Mouse (Mus musculus) adrenal gland, postnatal 36 days (tissue): ENCODE measurements at regions not wholly inside any gene's neighbourhood (a gene's known extent, or its start where the extent isn't known, plus 50 kb on each side); places are given as distances from the start of the nearest gene placed in this dataset.

Source experiments
- DNase-seq, 2 experiments: peaks; one replicate each; pipeline ENCODE4 v3.0.0; 2021; ENCODE audit warnings: mixed read lengths in 1 of 2

DNA sequence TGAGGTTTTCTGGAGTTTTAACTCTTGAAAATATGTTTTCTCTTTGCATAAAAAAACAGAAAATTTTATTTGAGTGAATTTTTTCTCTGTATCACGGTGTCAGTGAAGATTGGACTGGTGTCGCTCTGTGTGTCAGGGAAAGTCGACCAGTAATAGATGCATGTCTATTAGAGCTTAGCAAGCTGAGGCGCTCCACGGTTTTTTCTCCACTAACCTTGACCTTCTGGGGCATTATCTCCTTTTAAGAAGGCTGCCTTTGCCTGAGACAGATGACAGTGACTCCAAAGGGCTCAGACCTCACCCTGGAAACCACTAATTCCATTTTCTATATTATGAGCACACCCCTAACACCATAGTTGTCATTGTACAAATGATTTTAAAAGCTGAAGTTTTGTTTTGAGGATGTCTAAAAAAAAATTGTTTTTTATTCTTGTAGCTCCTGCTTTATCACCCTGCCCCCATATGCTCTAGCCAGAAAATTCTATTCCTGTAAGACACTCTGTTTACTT, 561.8 kb downstream of the Gm43517 start:
- peak in 1 of 2 experiments; percentile 2 for DNase-seq

DNA sequence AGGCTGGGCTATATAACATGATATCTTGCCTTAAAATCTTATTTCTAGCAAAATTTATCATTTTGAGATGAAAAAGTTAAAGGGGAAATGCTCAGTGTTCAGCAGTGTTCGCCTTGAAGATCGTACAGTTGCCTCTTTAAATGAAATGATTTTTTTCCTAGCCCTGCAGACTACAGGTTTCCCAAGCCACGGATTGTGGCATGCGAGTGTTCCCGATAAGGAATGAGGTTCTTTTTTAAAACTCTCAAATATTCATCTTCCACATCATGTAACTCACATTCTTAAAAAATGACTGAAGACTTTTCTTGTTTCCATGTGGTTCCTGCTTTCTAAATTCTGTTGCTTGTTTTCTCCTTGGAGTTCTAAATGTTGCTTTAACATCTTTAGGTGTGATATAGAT, 566.0 kb downstream of the Gm43517 start:
- no peak for DNase-seq

DNA sequence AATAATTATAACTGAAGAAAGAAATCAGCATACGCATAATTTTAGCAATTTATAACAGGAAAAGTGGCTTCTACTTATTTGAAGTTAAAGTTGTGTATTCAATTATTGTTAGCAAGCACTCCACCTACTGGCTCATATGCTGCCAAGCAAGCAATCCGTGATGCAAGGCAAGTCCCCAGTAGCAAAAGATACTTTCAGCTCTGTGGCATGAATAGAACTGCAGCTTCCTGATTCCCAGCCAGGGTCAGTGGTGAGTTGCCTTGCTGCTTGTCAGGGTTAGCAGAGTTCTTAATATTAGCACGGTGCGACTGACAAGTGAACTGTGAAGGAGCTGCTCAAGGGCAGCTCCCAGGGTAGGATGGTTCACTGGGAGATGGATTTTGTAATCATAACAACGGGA, 566.8 kb downstream of the Gm43517 start:
- peak; percentile 5 to 31 for DNase-seq

DNA sequence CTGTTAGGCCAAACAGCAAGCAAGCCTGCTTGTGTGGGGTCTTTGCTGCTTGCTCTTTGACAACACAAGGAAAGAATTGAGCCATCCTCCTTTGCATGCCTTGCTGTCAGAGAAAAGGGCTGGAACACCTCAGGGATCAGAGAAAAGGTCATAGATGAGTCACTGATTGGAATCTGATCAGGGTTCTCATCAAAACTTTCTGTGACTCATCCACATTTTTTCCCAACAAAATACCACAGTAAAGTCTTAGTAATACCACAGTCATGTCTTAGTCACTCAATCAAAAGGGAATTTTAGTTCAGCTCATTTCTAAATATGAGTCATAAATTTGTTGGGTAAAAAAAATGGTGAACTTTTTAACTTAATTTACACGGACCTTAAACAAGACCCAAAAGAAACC, 583.1 kb downstream of the Gm43517 start:
- no peak for DNase-seq

DNA sequence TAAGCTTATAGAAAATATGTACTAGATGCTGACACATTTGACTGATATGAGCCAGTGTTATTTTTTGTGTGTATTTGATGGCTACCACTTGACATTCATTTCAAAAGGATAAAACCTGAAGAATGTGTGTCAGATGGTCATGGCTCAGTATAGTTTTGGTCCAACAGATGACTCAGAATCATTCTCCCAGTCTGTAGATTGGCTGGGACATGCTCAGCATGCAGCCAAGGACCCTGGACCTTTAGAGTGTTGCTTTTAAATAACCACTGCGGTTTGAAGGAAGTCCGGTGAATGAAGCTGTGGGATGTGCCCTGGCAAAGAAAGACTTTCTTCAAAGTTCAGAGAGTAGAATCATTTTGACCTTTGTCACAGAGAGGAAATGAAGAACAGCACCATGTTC, 584.6 kb downstream of the Gm43517 start:
- DNase-seq, result no peak

DNA sequence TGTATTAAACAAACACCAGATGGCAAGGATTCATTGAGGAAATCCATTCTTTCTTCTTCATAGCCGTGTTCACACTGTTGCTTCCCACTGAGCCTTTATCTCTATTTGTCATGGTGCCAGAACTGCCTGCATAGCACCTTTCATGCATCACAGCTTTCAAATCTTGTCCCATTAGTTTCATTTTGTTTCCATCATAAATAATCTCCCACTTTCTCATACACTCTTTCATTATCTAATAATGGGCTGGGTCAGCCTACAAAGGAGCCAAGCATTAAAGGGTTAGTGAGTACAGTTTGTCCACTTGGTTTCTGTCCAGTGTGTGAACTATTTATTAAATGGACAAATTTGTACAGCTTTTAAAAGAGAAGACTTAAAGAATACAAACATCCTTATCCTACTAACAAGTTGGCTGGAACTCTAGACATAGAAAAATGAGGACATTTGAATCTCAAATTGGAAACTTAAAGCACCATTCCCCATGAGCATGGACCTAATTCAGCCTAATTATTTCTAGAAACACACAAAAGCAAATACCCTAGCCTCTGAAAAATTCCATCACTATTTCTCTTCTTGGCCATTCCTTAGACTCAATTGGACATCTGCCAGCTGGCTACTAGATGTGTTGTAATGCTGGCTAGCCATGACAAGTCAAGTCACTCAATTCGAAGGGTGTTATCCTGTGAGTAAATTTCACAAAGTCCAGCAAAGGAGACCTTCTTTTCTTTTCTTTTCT, 589.8 kb downstream of the Gm43517 start:
- peak in 1 of 2 experiments; percentile 2 for DNase-seq

DNA sequence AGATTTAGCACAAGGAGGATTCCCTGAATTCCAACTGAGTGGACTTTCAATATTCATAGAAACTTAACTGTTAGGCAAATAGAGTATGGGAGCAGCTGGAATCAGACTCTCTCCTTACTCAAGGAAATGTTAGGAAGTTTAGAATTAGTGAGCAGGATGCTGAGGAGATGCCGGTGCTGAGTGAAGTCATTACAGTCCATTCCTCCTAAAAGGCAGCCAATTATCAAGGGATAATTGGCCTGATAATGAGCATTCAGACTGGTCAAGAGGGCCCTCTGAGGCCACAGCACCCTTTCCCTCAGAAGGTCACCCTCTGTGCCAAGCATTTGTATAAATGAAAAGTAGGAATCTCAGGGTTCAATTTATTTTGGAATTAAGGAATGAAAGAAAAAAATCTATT, 590.6 kb downstream of the Gm43517 start:
- DNase-seq, result no peak

DNA sequence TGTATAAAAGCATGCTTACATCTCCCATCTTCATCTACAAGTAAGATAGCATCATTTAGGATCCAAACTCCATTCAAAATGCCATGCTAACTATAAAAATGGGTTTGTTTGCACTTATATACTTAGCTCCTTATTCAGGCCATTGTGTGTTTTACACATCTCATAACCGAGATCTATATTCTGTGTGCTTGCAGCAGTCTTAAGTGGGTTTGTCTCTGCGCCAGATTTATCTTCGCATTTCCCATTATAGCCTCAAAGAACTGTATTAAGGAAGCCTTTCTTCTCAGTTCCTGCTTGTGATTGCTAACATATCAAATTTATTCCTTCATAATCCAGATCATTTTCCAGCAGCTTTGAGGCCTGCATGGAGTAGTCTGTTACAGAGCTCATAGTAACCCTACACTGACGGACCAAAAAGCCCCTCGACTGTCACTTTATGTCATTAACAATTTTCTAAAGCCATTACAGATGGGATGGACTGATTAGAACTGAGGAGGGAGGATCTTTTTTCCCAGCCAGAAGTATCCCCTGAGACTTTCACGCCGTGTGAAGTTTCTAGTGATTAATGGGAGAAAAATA, 607.6 kb downstream of the Gm43517 start:
- DNase-seq, result no peak

DNA sequence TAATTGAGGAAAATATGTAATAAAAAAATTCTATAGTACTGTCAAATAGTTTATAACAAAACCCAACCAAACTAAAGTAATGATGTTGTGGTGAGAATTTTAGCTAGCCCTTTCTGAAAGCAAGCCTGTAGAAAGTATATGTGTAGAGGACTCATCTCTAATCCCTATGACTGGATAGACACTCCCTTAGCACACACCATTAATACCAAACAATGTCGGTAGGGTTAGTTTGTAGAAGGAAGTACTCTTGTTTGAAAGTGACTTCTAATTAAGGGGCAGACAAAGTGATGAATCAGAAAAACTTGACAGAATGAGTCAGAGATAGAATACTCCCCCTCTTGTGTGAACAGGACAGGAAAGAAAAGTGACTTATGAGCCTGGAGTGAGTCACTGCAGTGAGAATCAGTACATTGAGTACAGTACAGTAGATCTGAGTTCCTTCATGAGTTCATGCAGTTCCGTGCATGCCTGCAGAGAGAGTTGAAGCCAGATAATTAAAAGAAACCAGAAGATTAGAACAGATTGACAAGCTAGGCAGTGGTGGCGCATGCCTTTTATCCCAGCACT, 610.0 kb downstream of the Prkd1 start:
- peak in 1 of 2 experiments; percentile 8 for DNase-seq

DNA sequence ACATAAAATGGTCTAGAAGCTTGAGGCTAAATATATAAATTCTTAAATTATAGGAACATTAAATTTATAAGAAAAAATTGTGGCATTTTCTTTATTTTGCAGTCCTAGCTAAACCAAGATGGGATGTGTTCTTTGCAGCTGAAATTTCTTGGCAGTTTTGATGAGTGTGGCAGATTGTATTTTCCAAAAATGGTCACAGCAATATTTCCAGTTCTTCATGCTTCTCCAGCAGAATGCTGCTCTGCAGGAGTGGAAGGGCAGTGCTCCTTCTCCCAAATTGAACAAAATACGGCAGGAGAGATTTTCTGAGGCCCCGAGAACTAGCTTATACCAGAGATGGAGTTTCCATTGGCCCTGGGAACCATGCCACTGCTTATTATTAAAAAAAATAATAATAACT, 587.6 kb downstream of the Prkd1 start:
- no peak for DNase-seq

DNA sequence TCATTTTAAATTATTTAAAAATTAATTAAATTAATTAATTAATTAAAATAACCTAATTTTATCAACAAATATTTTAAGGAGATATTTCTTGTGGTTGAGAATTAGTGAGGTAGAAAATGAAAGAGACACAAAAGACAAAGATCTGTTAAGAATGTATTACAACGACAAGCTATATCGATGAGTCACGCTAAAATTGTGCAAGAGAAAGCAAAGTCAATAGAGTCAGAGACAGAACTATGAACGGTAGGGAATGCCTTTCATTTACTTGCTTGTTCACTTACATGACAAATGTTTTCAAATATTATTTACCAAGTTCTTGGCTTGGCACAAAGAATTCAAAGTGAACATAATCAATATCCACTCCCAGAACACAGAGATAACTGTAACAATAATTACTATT, 582.5 kb downstream of the Prkd1 start:
- no peak for DNase-seq

DNA sequence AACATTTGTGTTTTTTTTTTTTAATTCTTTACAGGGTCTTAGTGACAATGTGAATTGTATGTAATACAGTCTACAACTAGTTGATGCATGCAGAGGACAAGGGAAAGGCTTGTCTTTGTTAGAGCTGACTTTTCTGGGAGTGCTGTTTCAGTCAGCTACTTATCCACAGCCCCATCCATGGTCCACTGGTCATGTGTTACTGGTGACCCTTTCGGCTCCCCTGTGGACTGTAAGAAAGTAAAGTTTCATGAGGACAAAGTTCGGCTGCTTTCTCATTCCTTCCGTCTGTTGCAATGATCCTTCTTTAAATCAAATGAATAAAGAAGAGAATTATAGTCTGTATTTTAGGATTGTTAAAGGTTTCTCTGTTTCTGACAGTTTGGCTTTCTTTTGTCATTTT, 577.1 kb downstream of the Prkd1 start:
- DNase-seq, result no peak

DNA sequence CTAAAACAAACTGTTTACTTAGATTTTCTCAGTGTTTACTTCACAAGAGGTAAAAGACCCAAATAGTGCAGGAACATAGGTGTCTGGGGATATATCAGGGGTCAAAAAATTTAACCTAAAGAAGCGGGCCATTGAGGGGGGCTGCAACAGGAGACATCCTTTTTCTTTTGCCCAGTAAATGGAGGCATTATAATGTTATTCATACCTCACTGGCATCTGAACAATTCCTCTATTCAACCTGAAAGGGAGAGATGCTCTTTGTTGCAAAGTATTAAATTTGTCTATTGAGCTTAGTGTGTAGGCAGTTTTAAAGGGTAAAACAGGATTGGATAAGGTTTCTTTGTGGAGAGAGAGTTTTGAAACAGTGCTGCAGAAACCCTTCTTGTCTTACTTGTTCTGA, 576.5 kb downstream of the Prkd1 start:
- no peak for DNase-seq

DNA sequence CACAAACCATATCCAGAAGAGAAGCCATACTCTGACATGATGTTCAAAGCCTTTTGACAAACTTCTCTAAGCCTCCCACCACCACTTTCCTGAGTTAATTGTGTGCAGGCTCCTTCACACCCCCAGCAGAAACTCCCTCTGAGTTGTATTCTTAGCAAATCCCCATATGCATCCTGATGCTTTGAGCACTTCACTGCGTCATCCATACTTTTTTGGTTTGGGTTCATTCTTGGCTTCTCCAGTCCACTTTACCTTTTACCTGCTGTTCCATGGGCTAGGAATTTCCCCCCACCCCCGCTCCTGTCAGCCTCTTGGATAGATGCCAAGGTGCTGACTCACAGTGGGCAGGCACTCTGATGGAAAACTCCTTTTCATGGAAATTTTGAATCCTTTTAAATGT, 575.2 kb downstream of the Prkd1 start:
- DNase-seq, result no peak

DNA sequence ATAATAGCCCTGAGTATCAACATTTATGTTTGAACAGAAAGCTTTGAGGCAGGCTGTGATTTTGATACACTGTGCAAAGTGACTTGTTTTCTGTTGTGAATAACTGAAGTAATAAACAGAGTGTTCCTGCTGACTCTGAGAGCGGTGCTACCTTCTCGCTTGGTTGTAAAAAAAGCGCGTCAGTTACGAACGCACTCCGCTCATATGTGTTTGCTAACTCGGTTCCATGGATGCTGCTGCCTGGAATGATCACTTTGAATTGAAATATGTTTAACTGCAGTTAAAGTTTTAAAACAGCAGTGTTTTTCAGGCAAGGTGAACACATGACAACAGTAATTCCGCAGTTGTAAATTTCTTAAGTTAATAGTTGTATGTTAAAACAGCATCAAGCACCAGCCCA, 567.7 kb downstream of the Prkd1 start:
- DNase-seq, result no peak

DNA sequence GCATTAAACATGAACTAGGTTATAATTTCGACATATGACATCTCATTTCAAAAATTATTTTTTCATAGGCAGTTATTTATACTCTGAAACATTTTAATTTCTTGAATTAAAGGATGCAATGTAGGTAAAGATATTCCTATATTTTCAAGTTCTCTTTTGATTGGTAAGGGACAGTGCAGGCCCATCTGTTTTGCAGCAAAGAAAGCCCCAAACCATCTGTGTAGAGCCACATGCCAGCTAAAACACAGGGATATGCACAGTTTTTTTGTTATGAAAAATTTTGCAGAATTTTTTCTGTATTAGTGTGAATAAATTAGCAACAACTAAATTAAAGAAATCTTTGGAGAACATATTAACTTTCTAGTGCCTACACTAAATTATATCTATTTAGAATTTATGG, 567.3 kb downstream of the Prkd1 start:
- no peak for DNase-seq

DNA sequence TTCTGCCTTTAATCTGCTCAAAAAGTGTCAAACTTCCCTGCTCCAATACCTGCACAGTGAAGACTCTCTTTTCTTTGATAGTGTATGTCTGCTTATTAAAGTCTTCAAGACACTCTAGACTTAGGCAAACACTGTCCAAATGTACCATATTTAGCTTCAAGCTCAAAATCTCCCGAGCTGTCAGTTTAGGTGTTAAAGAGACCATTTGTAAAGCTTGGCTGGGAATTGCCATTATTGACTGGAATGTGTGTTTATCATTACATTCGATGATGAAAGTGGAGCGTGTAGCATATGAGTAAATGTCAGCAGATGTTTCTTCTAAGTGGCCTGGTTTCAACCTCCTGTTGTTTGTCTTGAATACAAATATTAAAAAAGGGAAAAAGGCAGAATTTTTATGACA, 564.4 kb downstream of the Prkd1 start:
- no peak for DNase-seq

DNA sequence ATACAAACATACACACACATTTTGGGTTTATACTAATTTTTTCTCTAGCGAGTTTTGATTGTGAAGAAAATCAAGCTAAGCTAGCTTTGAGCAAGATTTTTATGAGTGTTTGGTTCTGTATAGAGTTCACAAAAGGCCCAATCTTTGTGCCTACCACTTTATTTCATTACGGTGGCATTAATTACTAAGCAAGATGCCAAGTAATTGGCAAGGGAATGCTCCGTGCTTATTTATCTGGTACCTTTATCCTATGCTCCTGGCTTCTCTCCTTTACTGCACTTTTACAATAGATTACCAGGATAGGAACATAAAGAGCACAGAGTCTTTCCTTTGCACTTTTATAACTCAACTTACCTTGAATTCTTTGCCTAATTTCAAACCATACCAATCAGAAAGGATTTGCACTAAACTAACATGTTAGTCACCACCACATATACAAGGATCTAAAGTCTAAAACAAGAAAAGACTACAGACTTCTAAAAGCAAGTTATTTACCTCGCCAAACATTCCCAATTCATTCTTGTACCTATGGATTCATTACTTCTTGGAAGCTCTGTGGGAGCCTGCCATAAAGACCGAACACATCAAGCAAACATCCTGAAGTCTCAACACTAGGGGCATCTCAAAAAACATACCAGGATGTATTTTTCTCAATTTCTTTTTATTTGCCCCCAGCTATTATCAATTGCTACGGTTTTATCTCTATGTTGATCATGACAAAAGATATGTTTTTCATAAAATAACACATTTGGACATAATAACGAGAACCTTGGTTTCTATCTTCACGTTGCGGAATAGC, 537.5 kb downstream of the Prkd1 start:
- DNase-seq, result no peak

DNA sequence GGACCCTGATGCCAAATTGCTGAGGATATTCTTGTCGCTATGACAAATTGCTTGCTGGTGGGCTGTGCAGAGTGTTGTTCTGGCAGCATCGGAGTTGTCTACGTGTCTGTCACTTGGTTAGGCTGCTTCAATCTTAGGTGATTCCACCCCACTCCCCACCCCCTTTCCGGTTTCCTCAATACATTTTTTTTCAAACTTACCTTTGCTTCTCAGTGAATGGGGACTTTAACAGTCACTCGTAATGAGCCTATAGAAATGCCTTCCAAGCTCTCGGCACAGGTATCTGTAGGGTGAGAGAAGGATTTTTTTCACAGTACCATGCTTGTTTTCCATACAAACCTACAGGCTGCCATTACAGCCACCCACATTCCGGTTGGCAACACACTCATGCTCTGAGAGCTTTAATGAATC, 536.8 kb downstream of the Prkd1 start:
- DNase-seq, result no peak

DNA sequence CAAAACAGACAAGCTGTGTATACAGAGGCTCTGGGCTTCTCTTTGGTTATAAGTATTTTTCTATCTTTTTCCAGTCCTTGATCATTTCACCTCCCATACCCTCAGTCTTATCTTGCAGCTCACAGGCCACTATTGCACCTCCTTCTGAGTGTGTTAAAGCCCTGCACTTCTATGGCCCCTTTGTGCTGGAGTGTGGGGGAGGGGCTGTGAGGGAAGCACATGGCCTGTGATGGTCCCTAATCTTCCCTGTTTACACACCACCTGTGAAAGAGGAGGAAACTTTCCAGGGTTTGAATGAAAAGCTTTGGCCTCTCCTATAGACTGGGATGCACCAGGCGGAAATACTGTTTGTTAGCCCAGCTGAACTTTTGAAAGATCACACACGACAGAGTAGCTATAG, 533.0 kb downstream of the Prkd1 start:
- DNase-seq, result no peak

DNA sequence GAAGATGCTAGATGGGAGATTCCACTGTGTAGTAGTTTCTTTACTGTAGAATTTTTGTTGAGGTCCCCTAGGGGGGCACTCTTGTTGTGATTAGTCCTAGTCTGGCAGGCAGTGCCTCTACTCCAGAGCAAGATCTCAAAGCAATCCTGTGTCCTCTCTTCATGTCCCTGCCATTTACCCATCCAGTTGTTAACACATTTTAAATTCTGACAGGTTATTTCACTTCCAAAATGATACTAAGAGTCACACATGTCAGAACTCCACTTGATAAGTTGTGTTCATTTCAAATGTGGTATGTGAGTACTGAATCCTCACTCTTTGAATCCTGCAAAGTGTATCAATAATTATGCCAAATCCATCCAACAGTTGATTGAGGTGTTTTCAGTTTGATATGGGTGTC, 530.6 kb downstream of the Prkd1 start:
- no peak for DNase-seq

DNA sequence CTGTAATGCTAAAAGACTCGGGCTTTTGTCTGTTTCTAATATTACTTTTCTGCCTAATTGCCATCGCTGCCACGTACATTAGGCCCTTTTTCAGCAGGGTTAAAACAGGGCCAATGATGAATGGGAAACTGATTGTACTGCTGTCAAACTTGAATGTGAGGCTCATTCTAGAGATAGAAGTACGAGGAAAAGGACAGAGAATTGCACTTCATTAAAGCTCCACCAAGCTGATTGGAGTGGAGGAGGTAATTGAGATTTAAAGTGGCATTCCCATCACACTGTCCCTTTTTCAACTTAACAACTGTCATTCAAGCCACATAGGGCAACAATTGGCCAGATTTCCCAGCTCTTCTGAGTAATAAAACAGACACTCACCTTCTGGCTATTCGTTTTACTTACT, 526.8 kb downstream of the Prkd1 start:
- DNase-seq, result no peak

DNA sequence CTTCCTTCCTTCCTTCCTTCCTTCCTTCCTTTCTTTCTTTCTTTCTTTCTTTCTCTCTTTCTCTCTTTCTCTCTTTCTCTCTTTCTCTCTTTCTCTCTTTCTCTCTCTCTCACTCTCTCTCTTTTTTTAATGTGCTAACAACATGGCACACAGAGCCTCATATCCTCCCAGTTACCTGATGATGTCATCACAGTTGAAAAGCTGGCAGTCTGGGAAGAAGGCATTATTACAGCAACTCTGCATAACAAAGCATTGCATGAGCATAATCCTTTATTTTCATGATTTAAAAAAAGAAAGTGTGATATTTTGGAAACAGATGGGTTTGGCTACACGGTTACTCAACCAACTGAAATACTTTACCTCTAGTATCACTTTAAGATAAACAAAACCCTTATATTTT, 525.9 kb downstream of the Prkd1 start:
- no peak for DNase-seq
